Mouse (Mus musculus): ENCODE data around the gene Plekhf1.

DNA sequence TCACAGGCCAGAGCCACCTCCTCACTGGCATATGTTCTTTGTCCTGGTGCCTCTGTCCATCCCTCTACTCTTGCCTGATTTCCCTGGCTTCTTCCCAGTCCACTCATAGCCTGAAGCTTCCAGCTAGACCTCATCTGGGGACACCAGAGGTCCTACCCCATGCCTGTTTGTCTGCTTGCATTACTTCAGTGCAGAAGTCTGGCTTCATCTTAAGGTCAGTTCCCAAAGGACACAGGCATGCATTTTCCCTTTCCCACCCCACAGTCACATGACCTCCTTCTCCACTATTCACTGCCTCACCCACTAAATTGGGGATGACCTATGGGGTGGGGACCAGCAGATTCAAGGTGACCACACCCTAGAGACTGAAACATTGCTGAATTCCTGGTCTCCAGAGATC, 25.6 kb upstream of the Plekhf1 start:
- TF ChIP-seq CTCF (IDR thresholded peaks at IDR 0.05; ENCODE audit: control insufficient read depth, insufficient read depth, insufficient replicate concordance, low read depth, low read length) (no peak), POLR2A (IDR thresholded peaks at IDR 0.05; ENCODE audit: control insufficient read depth, low read depth, low read length) (no peak)

Data from testis, adult 2 months (tissue).